Mouse (Mus musculus) telencephalon, adult 2 months (tissue): ENCODE results near the gene Sorbs2.

Experiments
- DNase-seq: peaks from one replicate; pipeline ENCODE4 v3.0.0-alpha.2; 2011; ENCODE audit warnings: low read depth, low spot score

Gene Sorbs2

GRCm38 (mm10) chr8:45621576-45622178 is 114.1 kb downstream of the Sorbs2 start:
- DNase-seq = no peak

GRCm38 (mm10) chr8:45626406-45626805 is 118.8 kb downstream of the Sorbs2 start:
- DNase-seq = no peak

DNA sequence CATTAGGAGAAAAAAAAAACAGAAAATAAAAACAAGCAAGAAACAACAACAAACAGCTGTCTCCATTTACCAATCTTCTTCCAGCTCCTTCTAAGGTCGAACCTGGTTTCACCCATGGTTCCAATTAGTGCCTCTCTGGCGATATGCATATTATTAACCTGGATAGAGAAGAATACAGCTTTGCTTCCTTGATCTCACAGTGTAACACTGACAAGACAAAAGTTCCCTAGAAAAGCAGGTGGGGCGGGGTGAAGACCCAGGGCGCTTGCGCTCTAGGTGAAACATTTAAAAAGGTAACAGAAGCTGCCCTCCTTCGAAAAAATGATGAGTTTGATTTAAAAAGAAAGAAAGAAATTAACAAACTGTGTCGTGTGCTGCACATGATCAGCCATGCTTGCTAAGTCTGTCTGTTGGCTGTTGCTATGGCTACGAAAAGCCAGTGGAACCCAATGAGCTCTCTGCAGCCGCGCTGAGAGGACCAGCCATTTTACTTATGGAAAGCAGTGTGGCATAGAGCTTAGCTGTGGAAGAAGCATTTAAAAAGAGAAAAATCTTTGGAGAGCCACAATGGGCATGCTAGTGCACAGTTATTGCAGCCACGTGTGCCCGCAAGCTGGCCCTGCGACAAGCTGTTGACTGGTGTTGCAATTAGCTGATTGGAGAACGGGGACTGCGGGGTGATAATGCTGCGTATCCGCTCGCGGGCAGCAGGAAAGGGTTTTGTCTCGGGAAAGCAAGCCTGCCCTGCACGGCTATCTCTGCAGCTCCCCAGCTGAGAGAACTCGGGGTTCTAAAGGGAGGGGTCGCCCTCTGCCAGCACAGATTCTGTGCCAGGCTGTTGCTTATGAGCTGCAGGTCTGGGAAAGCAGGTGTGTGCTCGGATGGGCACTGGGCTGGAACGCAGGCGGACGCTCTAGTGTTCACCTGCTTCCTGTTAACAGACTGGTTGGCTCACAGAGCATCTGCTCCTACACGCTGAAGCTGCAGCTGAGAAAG is 120.0 kb downstream of the Sorbs2 start:
- peak; percentile 92 for DNase-seq

GRCm38 (mm10) chr8:45628421-45629065 is 121.0 kb downstream of the Sorbs2 start:
- DNase-seq = no peak

GRCm38 (mm10) chr8:45629066-45629430 is 121.5 kb downstream of the Sorbs2 start:
- DNase-seq = no peak

- DNase-seq = no peak
Measured at GRCm38 (mm10) chr8:45631023-45631422, 123.4 kb downstream of the Sorbs2 start.

DNA sequence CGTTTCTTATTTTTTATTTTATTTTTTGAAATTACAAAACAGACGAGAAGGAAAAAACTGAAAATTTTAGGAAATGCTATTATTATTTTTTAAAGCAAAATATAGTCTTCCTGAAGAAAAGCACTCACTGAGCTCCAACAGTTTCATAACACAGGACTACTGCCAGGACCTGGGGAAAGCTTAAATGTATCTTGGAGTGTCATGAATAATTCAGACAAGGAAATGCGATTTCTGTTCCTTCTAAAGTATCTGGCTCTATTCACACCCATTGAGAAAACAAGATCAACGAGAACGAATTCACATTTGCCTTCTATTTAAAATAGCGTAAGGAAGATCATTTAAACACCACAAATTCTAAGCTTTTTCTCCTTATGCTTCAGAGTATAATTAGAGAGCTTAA is 127.6 kb downstream of the Sorbs2 start:
- DNase-seq = peak; percentile 70

- DNase-seq = no peak
Measured at GRCm38 (mm10) chr8:45637745-45638144, 130.2 kb downstream of the Sorbs2 start.

GRCm38 (mm10) chr8:45639444-45639843 is 131.9 kb downstream of the Sorbs2 start:
- no peak for DNase-seq

DNA sequence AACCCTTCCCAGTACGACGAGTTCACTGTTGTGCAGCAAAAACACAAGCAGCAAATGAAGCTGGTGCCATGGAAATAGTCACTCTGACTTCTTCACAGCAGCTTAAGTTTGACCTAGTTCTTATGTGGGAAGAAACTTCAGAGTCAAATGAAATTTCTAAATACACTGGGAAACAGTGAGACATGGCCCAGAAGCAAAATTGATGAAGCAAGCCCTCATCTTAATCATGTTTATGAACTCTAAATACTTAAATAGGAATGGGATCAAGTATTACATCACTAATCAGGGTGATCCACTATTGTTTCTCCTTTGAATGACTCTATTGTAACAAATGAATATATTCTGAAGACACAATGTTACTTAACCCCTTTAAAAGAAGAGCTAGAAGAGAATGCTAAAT is 137.1 kb downstream of the Sorbs2 start:
- no peak for DNase-seq

- DNase-seq = no peak
Measured at GRCm38 (mm10) chr8:45649063-45649462, 141.5 kb downstream of the Sorbs2 start.

- DNase-seq = no peak
Measured at GRCm38 (mm10) chr8:45649966-45650365, 142.4 kb downstream of the Sorbs2 start.

GRCm38 (mm10) chr8:45658021-45658420 is 150.4 kb downstream of the Sorbs2 start:
- no peak for DNase-seq

GRCm38 (mm10) chr8:45658458-45659325 is 151.1 kb downstream of the Sorbs2 start:
- no peak for DNase-seq

GRCm38 (mm10) chr8:45659473-45659872 is 151.9 kb downstream of the Sorbs2 start:
- DNase-seq = no peak

DNA sequence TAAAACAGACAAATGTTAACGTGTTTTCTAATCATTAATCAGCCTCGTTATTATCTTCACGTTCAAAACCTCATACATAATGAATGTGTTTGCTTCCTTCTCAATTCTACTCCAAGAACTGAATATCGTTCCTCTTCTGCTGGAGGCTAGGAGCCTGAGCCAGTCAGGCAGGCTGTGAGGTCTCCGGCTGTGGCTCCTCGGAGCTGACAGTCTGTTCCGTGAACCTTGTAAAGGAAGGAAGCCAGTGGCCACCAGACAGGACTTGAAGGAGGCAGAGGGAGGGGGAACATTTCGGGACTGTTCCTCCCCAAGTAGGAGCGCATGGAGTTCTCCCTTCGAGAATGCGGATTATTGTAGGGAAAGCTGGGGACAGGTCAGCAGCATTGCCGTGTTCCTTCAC is 153.0 kb downstream of the Sorbs2 start:
- DNase-seq = no peak

DNA sequence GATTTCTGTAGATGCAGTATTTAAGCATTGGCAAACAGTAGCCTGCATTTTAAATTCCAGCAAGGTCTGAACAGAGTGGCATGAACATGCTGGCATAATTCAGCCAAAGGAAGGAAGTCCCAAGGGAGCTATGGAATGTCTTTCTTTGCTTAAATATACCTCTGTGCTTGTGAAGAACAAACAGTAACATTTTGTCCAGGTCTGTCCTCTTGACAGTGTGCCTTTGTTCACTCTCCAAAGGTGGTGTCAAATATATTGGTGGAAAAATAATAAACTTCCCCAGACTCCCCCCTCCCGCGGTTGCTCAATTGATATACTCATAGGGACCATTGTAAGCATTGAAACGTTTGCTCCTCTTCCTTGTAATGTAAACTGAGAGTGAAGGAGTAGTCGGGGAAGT is 154.0 kb downstream of the Sorbs2 start:
- no peak for DNase-seq

GRCm38 (mm10) chr8:45666221-45666620 is 158.6 kb downstream of the Sorbs2 start:
- no peak for DNase-seq

DNA sequence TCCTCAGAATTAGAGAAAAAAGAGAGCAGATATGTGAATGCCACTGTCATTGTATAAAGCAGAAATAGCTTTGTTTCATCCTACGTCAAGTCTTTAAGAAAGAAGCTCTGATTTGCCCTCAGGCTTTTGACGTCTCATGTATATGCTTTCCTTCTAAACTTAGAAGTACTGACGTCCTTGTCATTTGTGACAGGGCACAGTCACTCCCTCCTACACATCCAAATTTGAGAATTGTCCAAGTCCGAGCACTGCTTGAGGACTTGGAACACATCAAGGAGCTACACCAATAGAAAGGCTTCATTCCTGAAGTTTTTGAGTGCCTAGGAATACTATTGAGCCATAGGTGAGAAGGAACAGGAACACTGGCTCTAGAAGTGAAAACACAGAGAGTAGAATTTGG is 165.6 kb downstream of the Sorbs2 start:
- peak; percentile 58 for DNase-seq

GRCm38 (mm10) chr8:45675821-45676279 is 168.3 kb downstream of the Sorbs2 start:
- no peak for DNase-seq

DNA sequence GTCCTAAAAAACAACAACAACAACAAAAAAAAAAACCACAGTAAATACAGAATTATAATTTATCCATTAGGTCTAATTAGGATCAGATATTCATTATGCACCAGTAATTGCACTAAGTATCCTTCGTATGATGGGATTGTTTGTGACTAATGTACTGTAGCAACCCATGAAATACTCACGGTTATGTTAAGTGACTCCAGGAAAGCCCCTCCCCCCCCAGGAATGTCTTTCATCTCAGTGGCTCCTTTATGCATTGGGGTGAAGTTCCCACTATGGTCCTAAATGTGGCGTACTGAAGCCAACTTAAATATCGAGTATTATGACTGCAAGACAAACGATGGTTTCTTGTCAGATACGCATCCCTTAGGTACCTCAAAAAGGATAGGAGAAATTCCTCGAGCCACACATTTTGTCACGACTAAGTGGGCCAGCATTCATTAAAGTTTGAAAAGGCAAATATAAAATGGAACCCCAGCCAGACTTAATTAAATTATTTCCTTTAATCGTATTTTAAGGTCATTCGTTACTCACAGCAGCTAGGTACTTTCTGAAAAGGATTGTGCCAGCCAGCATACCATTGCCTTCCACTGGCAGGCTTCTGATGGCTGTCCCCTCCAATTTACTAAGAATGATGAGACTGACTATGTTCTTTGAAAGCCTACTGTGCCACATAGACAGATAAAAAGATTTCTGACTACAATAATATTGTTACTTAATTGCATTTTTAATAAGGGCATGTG is 169.7 kb downstream of the Sorbs2 start:
- DNase-seq = no peak
